Mouse (Mus musculus) liver, embryonic 12.5 days (tissue): Measurements from ENCODE around the gene Gm28635. TPM values are rescaled to one million over a fixed set of nuclear protein-coding genes. Genes with fewer than 3 reads are reported as not detected.

Experiments used
- ATAC-seq: fragments of 200-750 bp; cut with Nextera tagmentation; 2 replicates; pipeline ENCODE4 v1.8.0; 2017; ENCODE audit warnings: moderate number of reproducible peaks, mild to moderate bottlenecking, moderate library complexity
- H3K27ac ChIP-seq: fragments of 300-500 bp; sonication (generic); 2 replicates; pipeline ENCODE4 v1.5.1; 2016; ENCODE audit warnings: mild to moderate bottlenecking
- H3K27me3 ChIP-seq: fragments of 300-500 bp; sonication (generic); replicated peaks from 2 replicates; pipeline ENCODE4 v1.6.1; 2016; ENCODE audit warnings: mild to moderate bottlenecking, moderate library complexity
- H3K36me3 ChIP-seq: fragments of 300-500 bp; sonication (generic); 2 replicates; pipeline ENCODE4 v1.6.1; 2016; ENCODE audit warnings: mild to moderate bottlenecking, moderate library complexity
- H3K4me1 ChIP-seq: fragments of 300-500 bp; sonication (generic); 2 replicates; pipeline ENCODE4 v1.6.1; 2016
- H3K4me2 ChIP-seq: fragments of 300-500 bp; sonication (generic); 2 replicates; pipeline ENCODE4 v1.6.1; 2016; ENCODE audit warnings: mild to moderate bottlenecking, moderate library complexity
- H3K4me3 ChIP-seq: fragments of 300-500 bp; sonication (generic); 2 replicates; pipeline ENCODE4 v1.5.1; 2016; ENCODE audit warnings: mild to moderate bottlenecking, moderate library complexity
- H3K9ac ChIP-seq: fragments of 300-500 bp; sonication (generic); 2 replicates; pipeline ENCODE4 v1.6.1; 2016; ENCODE audit warnings: mild to moderate bottlenecking, moderate library complexity
- H3K9me3 ChIP-seq: fragments of 300-500 bp; sonication (generic); replicated peaks from 2 replicates; pipeline ENCODE4 v1.6.1; 2016; ENCODE audit warnings: mild to moderate bottlenecking, moderate library complexity
- WGBS: fragments of 180-500 bp; shearing (Covaris S2); methylation state at CpG from one replicate; pipeline ENCODE4 v1.1.7; 2016; ENCODE audit not compliant: insufficient replicate concordance; 5-methylcytosine and 5-hydroxymethylcytosine counted together
- polyA plus RNA-seq: library from polyadenylated mRNA; unstranded; fragments of >200 nt; fragmentation: Nextera tagmentation; extraction: Ambion mirVana; gene quantifications from 2 replicates; pipeline ENCODE4 v1.2.1, GENCODE M21; 2016

Gene Gm28635
- not detected in 2 replicates for polyA plus RNA-seq

GRCm38 (mm10) chr2:84677968-84678880 is at the start of gene Gm28635, which contains the start of gene Med19:
Gm28635 (minus strand) TSS chr2:84678041.
Med19 (plus strand) TSS chr2:84678402.
- peak within 1 kb of the TSS; percentile 96 for H3K4me3 ChIP-seq
- peak within 1 kb of the TSS; percentile 86 for H3K4me2 ChIP-seq
- ATAC-seq, result peak; percentile 95
- H3K4me1 ChIP-seq, result peaks cover 53% of the 10 kb centered on the region
- peak within 1 kb of the TSS; percentile 88 for H3K27ac ChIP-seq
- WGBS, result 1% methylated on average over 44 of the region's 44 CpGs
- H3K36me3 ChIP-seq, result peaks cover 49% of the 10 kb centered on the region
- H3K9me3 ChIP-seq, result no peaks in the 10 kb centered on the region
- H3K27me3 ChIP-seq, result no peaks in the 10 kb centered on the region
- H3K9ac ChIP-seq, result peak within 1 kb of the TSS; percentile 87

- Histone ChIP-seq H3K4me1 (peaks cover 69% of the 10 kb centered on the region), H3K4me3 (peak within 1 kb of the TSS; percentile 75), H3K9me3 (no peaks in the 10 kb centered on the region), H3K9ac (peak within 1 kb of the TSS; percentile 85), H3K4me2 (peak within 1 kb of the TSS; percentile 85), H3K27ac (peak within 1 kb of the TSS; percentile 94), H3K36me3 (peaks cover 35% of the 10 kb centered on the region), H3K27me3 (no peaks in the 10 kb centered on the region)
- ATAC-seq, result peak; percentile 93
- WGBS, result under 1% methylated on average over 39 of the region's 39 CpGs
Measured at GRCm38 (mm10) chr2:84727172-84727858, 49.5 kb upstream of the Gm28635 start, which contains the start of gene Clp1. Clp1 (minus strand) TSS chr2:84727350.

- no peaks in the 10 kb centered on the region for H3K27me3 ChIP-seq
- peak overlapping the region; percentile 85 for H3K9ac ChIP-seq
- H3K36me3 ChIP-seq, result peaks cover 41% of the 10 kb centered on the region
- peaks cover 68% of the 10 kb centered on the region for H3K4me1 ChIP-seq
- H3K27ac ChIP-seq, result peak overlapping the region; percentile 94
- 0 out of 2 replicates have a peak, but pooled peaks have one; percentile 14 for ATAC-seq
- WGBS, result 2% methylated on average over 9 of the region's 9 CpGs
- peak overlapping the region; percentile 75 for H3K4me3 ChIP-seq
- H3K4me2 ChIP-seq, result peak overlapping the region; percentile 85
- H3K9me3 ChIP-seq, result no peaks in the 10 kb centered on the region
Measured at GRCm38 (mm10) chr2:84726716-84727115, 48.9 kb upstream of the Gm28635 start.

GRCm38 (mm10) chr2:84725770-84726169 is 47.9 kb upstream of the Gm28635 start:
- WGBS, result 83% methylated on average over 10 of the region's 10 CpGs
- H3K4me3 ChIP-seq, result peak overlapping the region; percentile 75
- H3K9ac ChIP-seq, result peak overlapping the region; percentile 85
- H3K4me2 ChIP-seq, result peak overlapping the region; percentile 85
- H3K27me3 ChIP-seq, result no peaks in the 10 kb centered on the region
- no peak for ATAC-seq
- peaks cover 68% of the 10 kb centered on the region for H3K4me1 ChIP-seq
- H3K36me3 ChIP-seq, result peaks cover 50% of the 10 kb centered on the region
- H3K9me3 ChIP-seq, result no peaks in the 10 kb centered on the region
- H3K27ac ChIP-seq, result peak overlapping the region; percentile 94; the same call in 1 of the 2 replicates

GRCm38 (mm10) chr2:84723856-84724255 is 46.0 kb upstream of the Gm28635 start:
- no peak for ATAC-seq

GRCm38 (mm10) chr2:84721182-84721581 is 43.3 kb upstream of the Gm28635 start:
- Histone ChIP-seq H3K36me3 (peaks cover 51% of the 10 kb centered on the region), H3K27me3 (no peaks in the 10 kb centered on the region), H3K9ac (no peak overlapping the region), H3K4me2 (no peak overlapping the region; the same call in 1 of the 2 replicates), H3K9me3 (no peaks in the 10 kb centered on the region), H3K4me3 (no peak overlapping the region), H3K4me1 (peaks cover 59% of the 10 kb centered on the region), H3K27ac (no peak overlapping the region)
- peak; percentile 33; the same call in 1 of the 2 replicates for ATAC-seq
- WGBS, result 43% methylated on average over 3 of the region's 3 CpGs

More at GRCm38 (mm10) chr2:84723856-84724255, 46.0 kb upstream of the Gm28635 start:
- peak overlapping the region; percentile 43; the same call in 1 of the 2 replicates for H3K27ac ChIP-seq
- H3K36me3 ChIP-seq, result peaks cover 51% of the 10 kb centered on the region
- no peak overlapping the region for H3K9ac ChIP-seq
- no peaks in the 10 kb centered on the region for H3K9me3 ChIP-seq
- peaks cover 57% of the 10 kb centered on the region for H3K4me1 ChIP-seq
- peak overlapping the region; percentile 85 for H3K4me2 ChIP-seq
- 90% methylated on average over 14 of the region's 14 CpGs for WGBS
- 0 out of 2 replicates have a peak overlapping the region, but pooled peaks have one; percentile 75 for H3K4me3 ChIP-seq
- no peaks in the 10 kb centered on the region for H3K27me3 ChIP-seq

- Histone ChIP-seq H3K36me3 (peaks cover 48% of the 10 kb centered on the region), H3K4me2 (no peak overlapping the region), H3K4me3 (no peak overlapping the region), H3K27ac (no peak overlapping the region), H3K27me3 (no peaks in the 10 kb centered on the region), H3K4me1 (peaks cover 56% of the 10 kb centered on the region), H3K9ac (no peak overlapping the region), H3K9me3 (no peaks in the 10 kb centered on the region)
- ATAC-seq, result no peak
- 93% methylated on average over 2 of the region's 2 CpGs for WGBS
Measured at GRCm38 (mm10) chr2:84720718-84721117, 42.9 kb upstream of the Gm28635 start.

- H3K4me3 ChIP-seq, result no peak overlapping the region
- H3K4me2 ChIP-seq, result peak overlapping the region; percentile 83
Measured at GRCm38 (mm10) chr2:84717357-84717756, 39.5 kb upstream of the Gm28635 start.

GRCm38 (mm10) chr2:84716423-84717355 is 38.8 kb upstream of the Gm28635 start:
- Histone ChIP-seq H3K4me1 (peaks cover 47% of the 10 kb centered on the region), H3K27me3 (no peaks in the 10 kb centered on the region), H3K4me3 (peak overlapping the region; percentile 99), H3K4me2 (peak overlapping the region; percentile 83), H3K36me3 (peaks cover 13% of the 10 kb centered on the region), H3K9ac (peak overlapping the region; percentile 96), H3K9me3 (no peaks in the 10 kb centered on the region), H3K27ac (peak overlapping the region; percentile 98)
- 13% methylated on average over 9 of the region's 9 CpGs for WGBS
- no peak for ATAC-seq

More at GRCm38 (mm10) chr2:84717357-84717756, 39.5 kb upstream of the Gm28635 start:
- 85% methylated on average over 4 of the region's 4 CpGs for WGBS
- H3K36me3 ChIP-seq, result peaks cover 18% of the 10 kb centered on the region
- ATAC-seq, result no peak
- H3K9me3 ChIP-seq, result no peaks in the 10 kb centered on the region
- peak overlapping the region; percentile 98 for H3K27ac ChIP-seq
- H3K27me3 ChIP-seq, result no peaks in the 10 kb centered on the region
- peaks cover 49% of the 10 kb centered on the region for H3K4me1 ChIP-seq
- H3K9ac ChIP-seq, result peak overlapping the region; percentile 96; the same call in 1 of the 2 replicates

GRCm38 (mm10) chr2:84715562-84716361 is 37.9 kb upstream of the Gm28635 start:
- Histone ChIP-seq H3K27me3 (no peaks in the 10 kb centered on the region), H3K4me3 (peak overlapping the region; percentile 99), H3K9me3 (no peaks in the 10 kb centered on the region), H3K4me2 (peak overlapping the region; percentile 83), H3K36me3 (peaks cover 10% of the 10 kb centered on the region), H3K27ac (peak overlapping the region; percentile 98), H3K4me1 (peaks cover 40% of the 10 kb centered on the region), H3K9ac (peak overlapping the region; percentile 96)
- under 1% methylated on average over 33 of the region's 33 CpGs for WGBS
- peak; percentile 86 for ATAC-seq
